Mouse (Mus musculus): ENCODE measurements around the gene Cux1.

GRCm38 (mm10) chr5:136485397-136485796, 81.9 kb downstream of the Cux1 start:
- TF ChIP-seq POLR2A (IDR thresholded peaks at IDR 0.05; ENCODE audit: insufficient read depth, low read depth, low read length) (no peak), CTCF (IDR thresholded peaks at IDR 0.05; ENCODE audit: insufficient read depth, low read depth, low read length) (no peak)

All from olfactory bulb, adult 2 months (tissue).